15 mouse cellular contexts compared by ENCODE assay signal in genomic region chr9:56196921-56197320, GRCm38 (mm10).
"Had no signal": no experiment of that assay in that cellular context is flagged by ENCODE, and none has a peak within 500 bp of the region (broad histone marks: within the 10 kb centered on the region; RNA-seq: fewer than 3 reads in every experiment).

No protein-coding gene starts in this region.

- H3K27me3 ChIP-seq: stomach, embryonic 15.5 days had no signal

- H3K4me2 ChIP-seq: neural tube, embryonic 15.5 days; stomach, embryonic 15.5 days had no signal

- H3K9ac ChIP-seq: neural tube, embryonic 15.5 days; stomach, embryonic 15.5 days had no signal

- H3K36me3 ChIP-seq: neural tube, embryonic 15.5 days; stomach, embryonic 15.5 days had no signal

- H3K27ac ChIP-seq: neural tube, embryonic 15.5 days; stomach, embryonic 15.5 days; stomach, postnatal 0 days had no signal

- H3K4me3 ChIP-seq: neural tube, embryonic 15.5 days; stomach, embryonic 15.5 days had no signal

- DNase-seq: retina, postnatal 1 day; right cerebral cortex, adult 18-20 months; right cerebral cortex, postnatal 14 days; right cerebral cortex, postnatal 25 days; right cerebral cortex, postnatal 4 days; spleen, adult 18-20 months; thymus, adult 18-20 months; thymus, adult 2 months; thymus, postnatal 14 days; thymus, postnatal 25 days; thymus, postnatal 36 days; thymus, postnatal 4 days had no signal

- H3K9me3 ChIP-seq: neural tube, embryonic 15.5 days; stomach, embryonic 15.5 days had no signal
